Mouse (Mus musculus) stomach, postnatal 0 days (tissue): ENCODE measurements around the gene Spaca7.

Source experiments
- CTCF ChIP-seq: IDR thresholded peaks from 2 replicates; pipeline ENCODE4 v1.5.1; 2016; ENCODE audit warnings: antibody characterized with exemption, low read depth, mild to moderate bottlenecking, moderate library complexity
- EP300 ChIP-seq: optimal IDR thresholded peaks from 2 replicates; pipeline ENCODE3; 2016; ENCODE audit warnings: antibody characterized with exemption

DNA sequence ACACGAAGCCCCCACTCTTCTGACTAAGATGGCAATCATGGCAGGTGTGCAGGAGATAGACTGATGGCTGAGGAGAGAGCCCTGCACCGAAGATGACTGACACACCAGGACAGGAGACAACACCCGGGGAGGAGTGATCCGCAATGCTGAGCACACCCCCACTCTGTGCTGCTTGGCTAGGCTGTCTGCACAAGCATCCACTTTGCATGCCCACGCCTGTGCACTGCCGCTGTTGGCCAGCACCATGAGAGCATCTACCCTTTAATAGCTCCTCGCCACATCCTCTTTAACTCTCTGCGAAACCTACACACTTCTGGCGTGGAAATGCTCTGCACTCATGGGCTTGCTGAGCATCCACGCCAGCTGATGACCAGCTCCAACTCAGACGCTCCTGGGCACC is 65.6 kb downstream of the Spaca7 start:
- TF ChIP-seq CTCF = no peak
- TF ChIP-seq EP300 = no peak
